Mouse (Mus musculus): ENCODE measurements around the gene Tbca. TPM values are rescaled to one million over a fixed set of nuclear protein-coding genes. Genes with fewer than 3 reads are reported as not detected.

Tbca gene
- total RNA-seq, 2 experiments from 2014 or later = 204 to 227 TPM

DNA sequence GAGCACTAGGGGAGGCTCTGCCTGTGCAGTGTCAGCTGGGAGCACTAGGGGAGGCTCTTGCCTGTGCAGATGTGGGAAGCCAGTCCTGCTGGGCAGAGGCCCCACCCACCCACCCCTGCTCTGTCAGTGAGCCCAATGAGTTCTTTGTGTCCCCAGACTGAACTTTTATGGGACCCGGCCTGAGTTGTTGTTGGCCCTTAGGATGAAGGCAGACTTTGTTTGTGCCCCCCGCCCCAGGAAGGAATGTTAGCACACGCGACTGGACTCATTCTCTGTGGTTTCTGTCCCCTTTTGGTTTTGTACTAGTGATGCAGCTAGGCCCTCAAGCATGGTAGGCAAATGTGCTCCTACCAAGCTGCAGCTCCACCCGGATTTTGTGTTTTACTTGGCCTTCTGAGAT, 54.5 kb downstream of the Tbca start:
- DNase-seq (ENCODE audit: low spot score in 2 of 2) = no peak

DNA sequence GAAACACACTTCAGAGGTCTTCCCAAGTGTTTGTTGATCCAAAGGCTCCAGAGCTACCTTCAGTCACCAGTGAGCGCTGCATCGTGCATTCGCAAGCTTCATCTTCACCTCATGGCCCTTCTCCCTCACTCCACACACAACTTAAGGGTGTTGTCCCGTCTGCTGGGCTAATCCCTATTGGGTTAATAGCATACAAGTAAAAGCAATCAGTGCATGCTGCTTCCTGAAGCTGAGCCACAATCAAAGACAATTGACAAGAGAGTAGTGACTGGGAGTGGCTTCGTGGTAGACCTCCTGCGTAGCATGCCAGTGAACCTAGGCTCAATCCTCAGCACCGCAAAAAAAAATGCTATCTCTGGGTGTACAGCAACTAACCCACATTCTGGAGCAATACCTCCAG, 59.2 kb downstream of the Tbca start:
- no peak for DNase-seq (ENCODE audit: low spot score in 2 of 2)

DNA sequence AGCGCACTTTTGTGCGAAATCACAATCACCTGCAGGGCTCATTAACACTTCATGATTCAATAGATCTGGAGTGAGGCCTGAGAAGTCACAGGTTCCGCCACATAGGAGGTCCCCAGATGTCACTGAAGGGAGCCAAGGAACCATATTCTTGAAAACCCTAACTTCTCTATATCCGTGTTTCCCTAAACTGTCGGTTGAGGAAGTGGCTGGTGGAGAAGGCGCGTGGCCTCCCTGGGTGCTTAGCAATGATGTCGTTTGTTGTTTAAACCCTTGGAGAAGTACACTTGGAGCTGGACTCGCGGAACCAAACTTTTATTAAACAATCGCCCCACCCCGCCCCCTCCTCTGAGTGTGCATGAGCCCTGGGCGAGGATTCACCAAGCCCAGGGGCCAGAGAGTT, 60.6 kb downstream of the Tbca start:
- DNase-seq (ENCODE audit: low spot score in 2 of 2) = no peak

DNA sequence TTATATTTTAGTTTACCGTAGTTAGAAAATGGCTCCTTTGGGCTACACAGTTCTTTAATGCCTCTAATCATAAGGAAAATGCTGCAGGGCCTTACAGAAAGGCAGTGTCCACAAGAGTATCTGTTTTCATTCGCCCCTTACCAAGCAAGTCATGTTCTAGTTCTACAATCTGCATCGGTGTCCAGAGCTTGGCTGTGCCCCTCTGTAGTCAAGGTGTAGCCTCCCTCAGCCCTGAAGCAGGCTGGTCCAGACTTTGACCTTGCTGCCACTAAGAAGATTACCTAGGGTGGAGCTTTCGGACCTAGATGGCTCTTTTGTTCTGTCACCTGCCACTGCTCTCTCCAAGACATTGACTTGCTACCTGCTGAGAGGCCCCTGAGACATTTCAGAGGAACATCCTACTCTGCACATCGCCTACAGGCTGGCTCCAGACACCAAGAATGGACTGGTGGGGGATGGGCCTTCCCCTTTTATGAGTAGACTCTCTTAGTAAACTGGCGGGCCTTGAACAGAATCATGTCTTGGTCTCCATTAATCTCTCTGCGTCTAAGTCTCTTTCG, 69.4 kb downstream of the Tbca start:
- DNase-seq (ENCODE audit: low spot score in 2 of 2) = no peak

DNA sequence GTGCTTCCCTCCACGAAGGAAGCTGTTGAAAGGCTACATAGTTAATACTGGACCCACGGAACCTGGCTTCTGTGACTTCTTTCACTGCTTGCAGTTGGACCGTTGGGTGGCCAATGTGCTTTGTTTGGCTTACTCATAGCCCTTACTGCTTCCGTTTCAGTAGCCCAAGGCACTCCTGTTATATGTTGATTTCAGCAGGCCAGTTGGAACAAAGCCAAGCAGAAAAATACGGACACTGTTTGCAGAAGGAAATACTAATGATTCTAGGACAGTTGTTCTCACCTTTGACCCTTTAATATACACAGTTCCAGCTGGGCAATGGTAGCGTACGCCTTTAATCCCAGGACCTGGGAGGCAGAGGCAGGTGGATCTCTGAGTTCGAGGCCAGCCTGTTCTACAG, 70.5 kb downstream of the Tbca start:
- DNase-seq (ENCODE audit: low spot score in 2 of 2) = no peak

DNA sequence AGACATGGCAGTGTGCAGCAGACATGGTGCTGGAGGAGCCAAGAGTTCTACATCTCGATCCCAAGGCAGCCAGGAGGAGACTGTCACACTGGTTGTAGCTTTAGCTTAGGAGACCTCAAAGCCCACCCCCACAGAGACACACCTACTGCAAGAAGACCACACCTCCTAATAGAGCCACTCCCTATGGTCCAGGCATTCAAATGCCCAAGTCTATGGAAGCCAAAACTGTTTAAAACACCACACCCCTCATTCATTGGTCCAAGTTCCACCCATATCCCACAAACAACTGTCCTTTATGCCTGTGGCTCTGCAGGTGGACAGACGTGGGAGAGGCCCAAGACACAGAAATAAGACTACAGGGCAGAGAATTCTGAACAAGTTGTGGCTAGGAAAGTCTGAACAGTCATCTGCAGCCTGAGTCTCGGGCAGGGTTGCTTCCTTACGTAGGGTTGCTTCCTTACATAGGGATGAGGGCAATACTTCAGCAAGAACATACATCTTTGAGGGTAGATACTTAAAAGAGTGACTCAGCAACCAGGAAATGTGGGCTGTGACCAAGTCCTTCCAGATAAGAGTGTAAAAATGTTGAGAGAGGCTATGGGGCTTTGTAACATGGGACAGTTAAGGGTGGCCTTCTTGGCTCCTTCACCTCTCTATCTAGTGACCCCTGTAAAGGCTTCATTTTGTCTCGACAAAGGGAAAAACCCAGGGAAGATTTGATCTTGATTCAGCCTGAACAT, 74.0 kb downstream of the Tbca start:
- no peak for DNase-seq (ENCODE audit: low spot score in 2 of 2)

DNA sequence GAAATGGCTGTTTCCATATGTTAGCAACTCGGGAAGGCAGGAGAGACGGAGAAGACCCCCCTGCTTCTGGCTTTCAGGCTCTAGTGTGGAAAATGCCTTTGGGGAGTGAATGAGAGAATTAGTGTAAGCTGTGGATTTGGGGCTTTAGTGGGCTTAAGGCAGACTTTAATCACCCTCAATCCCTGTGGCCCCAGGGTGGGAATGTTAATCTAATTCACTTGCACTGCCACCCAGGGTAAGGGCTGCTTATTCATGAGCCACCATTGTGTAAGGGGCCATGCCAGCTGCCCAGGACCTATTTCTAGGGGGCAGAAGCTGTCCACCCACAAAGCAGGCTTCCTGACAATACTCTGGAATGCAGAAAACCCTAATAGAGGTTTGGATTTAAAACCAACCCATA, 78.2 kb downstream of the Tbca start:
- no peak for DNase-seq (ENCODE audit: low spot score in 2 of 2)

DNA sequence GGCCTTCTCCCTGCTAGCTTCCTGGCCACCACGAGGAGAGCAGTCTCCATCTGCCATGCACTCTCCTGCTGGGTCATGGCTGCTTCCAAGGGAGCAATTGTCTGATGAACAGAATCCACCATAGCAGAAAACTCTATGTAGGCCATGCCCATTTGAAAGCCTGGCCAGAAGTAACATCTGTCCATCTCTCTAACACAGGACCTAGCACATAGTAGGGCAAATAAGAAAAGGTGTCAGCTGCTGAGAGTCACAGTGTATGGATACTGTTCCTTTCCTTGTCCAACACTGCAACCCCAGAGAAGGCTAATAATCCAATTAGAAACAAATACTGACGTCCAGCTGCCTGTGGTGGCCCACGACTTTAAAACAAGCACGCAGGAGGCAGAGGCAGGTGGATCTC, 79.1 kb downstream of the Tbca start:
- DNase-seq (ENCODE audit: low spot score in 2 of 2) = no peak

DNA sequence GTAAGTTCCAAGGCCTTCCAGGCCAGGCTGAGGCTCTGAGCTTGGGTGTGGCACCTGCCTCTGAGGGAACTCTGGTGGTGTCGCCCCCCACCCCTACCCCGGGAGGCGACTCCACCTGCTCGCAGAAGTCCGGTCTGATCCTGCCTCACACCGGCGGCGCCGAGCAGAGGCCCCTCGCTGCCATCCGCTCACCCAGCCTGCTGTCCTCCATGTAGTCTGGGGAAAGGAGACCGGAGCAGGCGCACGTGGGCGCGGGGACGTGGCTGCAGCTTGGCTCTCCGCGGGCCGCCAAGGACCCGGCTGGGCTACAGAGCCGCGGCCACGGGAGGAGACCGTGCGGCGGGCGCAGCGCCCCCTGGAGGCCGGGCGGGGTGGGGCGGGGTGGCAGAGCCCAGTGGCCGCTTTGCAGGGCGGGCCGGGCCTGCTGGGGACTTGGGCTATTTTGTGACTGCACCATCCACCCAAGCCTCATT, 79.8 kb downstream of the Tbca start:
- peak; percentile 41 to 53 for DNase-seq (ENCODE audit: low spot score in 2 of 2)

DNA sequence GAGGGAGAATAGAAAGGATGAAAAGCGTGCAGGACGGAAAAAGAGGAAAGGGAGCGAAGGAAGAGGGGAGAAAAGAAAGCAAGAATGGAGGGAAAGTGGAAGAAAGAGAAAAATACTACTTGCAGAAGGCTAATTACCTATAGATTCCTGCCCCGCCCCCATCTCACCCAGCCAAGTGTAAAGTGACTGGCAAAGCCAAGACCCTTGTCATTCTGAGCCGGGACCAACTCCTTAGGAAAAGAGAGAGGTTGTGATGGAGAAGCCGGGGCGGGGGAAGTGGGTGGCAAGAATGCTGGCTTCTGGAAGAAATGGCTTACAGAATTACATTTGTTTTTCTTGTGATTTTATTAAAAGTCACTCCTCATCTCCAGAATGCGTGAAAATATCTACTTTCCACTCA, 80.8 kb downstream of the Tbca start:
- no peak for DNase-seq (ENCODE audit: low spot score in 2 of 2)

DNA sequence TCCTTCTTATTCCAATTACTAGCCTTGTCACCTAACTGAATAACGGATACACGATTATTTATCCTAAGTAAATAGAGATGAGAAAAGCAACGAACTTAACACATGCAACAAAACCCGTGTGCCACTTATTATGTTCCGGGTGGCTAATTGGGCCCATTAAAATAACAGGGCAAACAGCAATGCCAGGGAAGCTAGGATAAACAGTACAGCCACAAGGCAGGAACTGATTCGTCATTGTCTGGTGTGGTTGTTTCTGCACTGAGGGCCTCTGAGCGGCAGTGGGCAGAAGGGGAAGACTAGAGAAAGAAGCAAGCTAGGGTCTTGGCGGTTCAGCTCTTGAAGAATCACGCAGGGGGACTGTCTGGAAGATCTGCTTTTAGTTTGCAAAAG, 81.4 kb downstream of the Tbca start:
- no peak for DNase-seq (ENCODE audit: low spot score in 2 of 2)

DNA sequence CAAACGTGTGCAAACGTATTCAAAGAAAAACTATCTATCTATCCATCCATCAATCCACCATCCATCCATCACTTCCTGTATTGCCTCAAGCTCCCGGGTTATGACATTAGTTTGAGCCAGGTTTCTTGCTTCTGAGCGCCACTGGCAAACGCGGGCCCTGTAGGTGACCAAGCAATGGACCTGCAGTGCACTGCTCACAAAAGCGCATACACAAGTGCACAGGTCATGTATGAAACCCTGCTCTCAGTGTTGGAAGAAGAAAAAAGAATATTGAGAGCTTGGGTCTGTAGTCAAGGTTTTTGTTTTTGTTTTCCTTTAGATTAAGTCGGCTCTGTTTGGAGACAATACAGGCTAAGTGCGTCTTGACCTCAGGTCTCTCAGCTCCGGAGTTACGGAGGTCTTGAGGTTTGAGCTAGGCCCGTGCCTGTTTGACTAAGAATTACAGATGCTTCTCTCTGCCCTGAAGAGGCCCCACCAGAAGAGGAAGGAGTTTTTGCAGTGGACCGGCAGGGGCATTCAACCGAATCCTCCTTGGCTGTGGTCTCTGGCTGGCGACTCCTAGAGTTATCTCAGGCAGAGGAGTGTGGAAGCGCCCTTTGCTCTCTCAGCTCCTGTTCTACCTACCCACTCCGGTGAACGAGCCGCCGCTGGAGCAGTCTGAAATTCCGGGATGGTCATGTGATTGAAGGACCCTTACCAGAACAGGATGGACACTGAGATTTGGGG, 81.9 kb downstream of the Tbca start:
- no peak for DNase-seq (ENCODE audit: low spot score in 2 of 2)

DNA sequence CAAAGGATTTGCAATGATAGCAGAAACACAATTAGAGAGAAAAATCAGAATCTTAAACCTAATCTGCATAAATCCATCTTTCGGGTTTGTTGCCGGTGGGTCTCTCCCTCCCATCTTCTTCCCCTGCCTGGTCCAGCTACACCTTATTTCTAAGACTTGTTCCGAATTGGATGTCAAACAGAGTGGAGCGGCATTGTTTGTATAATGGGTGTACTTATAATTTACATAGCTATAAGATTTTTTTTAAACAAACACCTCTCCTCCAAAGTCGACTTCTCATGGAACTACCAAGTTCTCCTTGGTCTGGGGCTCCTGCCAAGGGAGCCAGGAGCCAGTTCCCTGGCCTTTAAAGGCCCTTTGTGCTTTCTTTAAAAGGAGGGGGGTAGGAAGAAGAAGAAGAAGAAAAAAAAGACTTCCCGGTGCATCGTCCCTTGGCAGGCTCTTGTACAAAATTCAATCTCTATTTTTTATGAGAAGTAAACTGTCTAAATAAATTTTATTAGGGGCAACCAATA, 83.2 kb downstream of the Tbca start:
- no peak for DNase-seq (ENCODE audit: low spot score in 2 of 2)

DNA sequence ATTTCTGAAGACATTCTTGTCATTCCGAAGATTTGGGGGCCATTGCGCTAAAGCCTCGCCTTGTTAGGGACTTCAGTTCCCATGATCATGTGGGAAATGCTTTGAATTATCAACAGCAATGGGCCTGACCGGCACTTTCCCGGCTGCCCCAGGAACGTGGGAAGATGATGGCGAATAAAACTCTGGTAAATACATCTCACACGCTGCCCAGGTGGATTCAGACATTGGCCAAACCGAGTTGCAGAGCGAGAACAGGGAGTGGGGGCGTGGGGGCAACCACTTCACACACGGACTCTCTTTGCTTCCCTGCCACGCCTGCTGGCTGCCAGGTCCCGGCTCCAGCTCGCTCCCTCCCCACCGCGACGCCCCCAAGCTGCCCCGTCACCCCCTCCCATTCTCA, 83.7 kb downstream of the Tbca start:
- no peak for DNase-seq (ENCODE audit: low spot score in 2 of 2)

DNA sequence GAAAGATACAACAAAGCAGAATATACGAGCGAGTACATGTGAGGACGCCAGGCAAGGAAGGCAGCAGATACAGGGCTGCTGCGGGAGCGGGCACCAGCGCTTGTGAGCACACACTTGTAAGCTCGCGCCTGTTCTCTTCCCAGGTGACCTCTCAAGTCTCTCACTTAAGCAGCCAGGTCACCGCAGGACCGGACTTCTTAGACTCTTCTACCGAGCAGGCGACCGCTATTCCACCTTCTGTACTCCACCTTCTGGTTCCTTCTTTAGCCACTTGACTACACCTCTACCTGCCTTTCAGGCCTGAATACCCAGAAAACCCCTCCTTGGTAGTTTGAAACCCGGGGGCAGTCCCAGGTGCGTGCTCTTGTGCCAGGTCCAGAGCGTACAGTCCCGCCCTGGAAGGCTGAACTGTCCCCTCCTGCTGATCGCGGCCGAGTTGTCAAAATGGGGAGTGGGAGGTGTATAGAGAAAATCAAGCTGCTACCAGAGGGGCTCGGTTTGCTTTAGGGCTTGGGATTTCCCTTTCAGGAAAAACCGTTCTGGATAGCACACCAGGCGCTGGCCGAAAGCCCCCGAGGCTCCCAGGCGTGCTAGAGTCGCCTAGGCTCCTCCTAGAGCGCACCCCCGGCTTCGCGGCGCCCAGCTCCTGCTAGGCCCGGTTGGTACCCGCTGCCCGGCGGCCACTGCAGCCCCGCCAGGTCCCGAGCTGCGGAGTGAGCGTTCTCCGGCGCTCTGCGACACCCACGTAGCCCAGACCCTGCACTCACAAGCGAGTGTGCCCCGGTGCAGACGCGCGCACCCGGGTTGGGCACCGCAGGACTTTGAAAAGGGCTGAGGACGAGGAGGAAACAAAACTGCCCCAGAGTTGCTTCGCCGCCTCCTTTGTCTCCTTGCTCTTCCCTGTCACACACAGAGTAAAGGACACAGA, 84.7 kb downstream of the Tbca start:
- no peak for DNase-seq (ENCODE audit: low spot score in 2 of 2)

DNA sequence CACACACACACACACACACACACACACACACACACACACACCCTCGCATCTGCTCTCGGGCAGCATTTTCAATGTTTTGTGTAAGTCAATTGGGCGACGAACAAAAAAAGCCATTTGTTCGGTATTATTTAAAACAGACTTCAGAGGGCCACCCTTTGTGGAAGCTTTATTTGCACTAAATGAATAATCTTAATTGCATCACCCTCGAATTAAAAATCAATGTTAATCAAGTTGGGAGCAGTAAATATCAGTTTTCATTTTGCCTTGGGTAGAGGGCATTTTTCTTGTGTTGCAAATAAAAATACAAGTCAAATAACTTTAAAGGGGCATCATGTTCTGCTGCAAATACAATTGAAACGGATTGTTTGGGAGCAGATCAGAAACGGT, 85.3 kb downstream of the Tbca start:
- no peak for DNase-seq (ENCODE audit: low spot score in 2 of 2)

DNA sequence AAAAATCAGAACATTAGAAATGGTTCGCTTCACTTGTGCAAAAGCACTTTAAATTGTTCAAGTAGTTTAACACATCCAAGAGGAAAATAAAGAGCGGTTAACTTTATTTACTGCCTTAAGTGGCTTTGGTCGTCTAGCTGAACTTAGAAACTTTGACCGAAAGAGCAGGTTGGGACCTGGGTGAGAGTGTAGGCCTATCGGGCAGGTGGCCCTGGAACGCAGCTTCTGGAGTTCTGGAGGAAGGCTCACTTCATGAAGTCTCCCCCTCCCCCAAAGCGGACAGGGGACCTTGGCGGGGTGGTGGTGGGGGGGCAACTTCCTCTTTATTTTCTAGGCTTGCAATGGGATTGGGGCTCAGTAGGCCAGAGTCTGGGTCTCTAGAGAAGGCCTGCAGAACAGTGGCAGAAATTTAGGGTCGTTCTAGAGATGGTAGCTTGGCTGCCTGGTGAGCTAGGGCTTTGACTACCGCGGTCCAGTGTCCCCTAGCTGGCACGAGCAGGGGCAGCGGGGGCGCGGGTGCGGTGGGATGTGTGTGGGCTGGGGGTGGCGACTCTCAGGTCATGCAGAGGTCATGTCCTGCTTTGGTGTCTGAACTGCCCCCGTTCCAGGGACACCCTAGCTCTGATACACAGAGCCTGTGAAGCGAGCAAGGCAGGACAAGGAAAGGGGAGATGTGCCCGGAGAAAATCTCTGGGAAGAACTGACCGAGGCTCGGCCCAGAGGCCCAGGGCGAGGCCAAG, 86.1 kb downstream of the Tbca start:
- DNase-seq (ENCODE audit: low spot score in 2 of 2) = no peak

DNA sequence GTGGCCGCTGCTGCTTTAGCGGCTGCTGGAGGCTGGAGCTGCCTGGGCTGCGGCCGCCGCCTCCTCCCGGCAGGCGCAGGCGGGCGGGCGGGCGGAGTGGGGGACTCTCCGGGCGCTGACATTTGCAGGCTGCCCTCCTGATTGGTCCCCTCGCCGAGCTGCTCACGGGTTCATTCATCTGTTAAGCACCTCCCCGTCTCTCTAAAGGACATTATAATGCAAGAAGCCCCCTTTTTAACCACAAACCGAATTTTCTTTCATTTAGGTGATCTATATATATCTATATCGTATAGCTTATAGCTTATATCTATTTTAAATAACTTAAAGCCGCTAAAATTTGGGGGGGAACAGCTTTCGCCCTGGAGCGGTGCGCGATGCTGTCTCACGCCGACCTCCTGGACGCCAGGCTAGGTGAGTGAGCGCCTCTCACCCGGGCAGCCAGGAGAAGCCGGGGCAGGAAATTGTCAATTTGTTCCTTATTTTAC, 86.7 kb downstream of the Tbca start, which contains the start of gene Otp:
TSS of gene Otp (plus strand) at position 207 of the 485 bp plus-strand sequence.
- no peak for DNase-seq (ENCODE audit: low spot score in 2 of 2)

DNA sequence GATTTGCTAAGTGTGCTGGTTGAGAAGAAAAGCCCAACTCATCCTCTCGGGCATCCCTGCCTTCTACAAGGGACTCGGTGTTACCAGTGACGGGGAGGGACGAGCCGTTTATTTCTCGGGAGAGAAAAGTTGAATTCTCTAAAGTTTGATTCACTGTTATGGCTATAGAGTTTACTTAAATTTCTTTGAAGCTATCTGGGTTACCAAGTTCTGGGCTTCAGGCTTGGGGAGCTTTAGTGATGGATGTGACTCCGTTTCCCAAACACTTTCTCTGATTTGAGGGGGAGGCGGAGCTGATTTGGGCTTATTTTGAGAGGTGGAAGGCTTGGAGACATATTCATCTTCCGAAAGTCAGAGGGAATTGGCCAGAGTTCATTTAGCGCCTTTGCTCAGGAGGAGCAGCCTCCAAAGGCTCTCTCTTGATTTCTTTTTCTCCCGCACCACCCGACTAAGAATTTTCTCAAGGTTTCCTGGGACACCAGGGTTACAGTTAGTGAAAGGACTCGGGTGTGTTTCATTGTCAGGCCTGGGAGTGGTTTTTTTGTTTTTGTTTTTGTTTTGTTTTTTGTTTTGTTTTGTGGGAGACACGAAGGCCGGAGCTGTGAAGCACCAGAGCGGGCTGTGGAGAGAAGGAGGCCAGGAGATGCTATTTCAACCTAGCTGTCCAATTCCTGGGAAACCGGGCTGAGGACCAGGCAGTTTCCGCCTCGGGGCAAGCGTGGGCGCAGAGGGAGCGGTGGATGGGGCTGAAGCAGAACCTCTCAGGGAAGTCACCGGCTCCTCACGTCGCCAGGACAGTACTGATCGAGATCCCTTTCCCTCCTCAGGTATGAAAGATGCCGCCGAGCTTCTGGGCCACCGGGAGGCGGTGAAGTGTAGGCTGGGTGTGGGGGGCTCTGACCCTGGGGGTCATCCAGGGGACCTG, 87.8 kb downstream of the Tbca start:
- no peak for DNase-seq (ENCODE audit: low spot score in 2 of 2)
